Mouse (Mus musculus) layer of hippocampus, adult 18-20 months (tissue): ENCODE measurements around the gene Rgl2. TPM values are rescaled to one million over a fixed set of nuclear protein-coding genes. Genes with fewer than 3 reads are reported as not detected.
"Not testable (repeated sequence)": the region's sequence is repeated elsewhere in the genome, so short reads cannot be mapped to it uniquely, and the experiment has no call there.

Experiments used
- DNase-seq, 2 experiments: peaks; one replicate each; pipeline ENCODE4 v3.0.0; 2022; ENCODE audit warnings: low spot score in 2 of 2
- total RNA-seq, 2 experiments: library from RNA; stranded (reverse); gene quantifications; 2 replicates each; pipeline ENCODE4 v1.2.3; 2021

Gene Rgl2
- total RNA-seq, 2 experiments from 2014 or later: 61.9 to 63.0 TPM

DNA sequence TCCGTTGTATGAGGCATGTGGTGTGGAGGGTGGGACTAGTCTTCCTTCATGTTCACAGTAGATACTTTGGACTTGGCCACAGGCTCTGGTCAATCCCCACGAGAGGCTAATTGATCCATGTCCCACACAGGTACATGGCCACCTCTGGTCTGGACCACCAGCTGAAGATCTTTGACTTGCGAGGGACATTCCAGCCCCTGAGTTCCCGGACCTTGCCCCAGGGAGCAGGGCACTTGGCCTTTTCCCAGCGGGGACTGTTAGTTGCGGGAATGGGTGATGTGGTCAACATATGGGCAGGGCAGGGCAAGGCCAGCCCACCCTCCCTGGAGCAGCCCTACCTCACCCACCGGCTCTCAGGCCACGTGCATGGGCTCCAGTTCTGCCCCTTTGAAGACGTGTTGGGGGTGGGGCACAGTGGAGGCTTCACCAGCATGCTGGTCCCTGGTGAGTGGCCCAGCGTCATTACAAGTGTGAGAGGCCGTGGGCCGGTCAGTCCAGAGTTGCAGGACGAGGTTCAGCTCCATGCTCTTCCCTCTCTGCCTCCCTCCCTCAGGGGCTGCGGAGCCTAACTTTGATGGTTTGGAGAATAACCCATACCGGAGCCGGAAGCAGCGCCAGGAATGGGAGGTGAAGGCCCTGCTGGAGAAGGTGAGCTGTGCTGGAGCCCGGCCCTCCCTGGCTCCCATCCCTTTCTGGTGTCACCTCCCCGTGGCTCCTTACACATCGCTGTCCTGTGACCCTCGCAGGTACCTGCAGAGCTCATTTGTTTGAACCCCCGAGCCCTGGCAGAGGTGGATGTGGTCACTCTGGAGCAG is 19.0 kb downstream of the Rgl2 start:
- DNase-seq: no peak

DNA sequence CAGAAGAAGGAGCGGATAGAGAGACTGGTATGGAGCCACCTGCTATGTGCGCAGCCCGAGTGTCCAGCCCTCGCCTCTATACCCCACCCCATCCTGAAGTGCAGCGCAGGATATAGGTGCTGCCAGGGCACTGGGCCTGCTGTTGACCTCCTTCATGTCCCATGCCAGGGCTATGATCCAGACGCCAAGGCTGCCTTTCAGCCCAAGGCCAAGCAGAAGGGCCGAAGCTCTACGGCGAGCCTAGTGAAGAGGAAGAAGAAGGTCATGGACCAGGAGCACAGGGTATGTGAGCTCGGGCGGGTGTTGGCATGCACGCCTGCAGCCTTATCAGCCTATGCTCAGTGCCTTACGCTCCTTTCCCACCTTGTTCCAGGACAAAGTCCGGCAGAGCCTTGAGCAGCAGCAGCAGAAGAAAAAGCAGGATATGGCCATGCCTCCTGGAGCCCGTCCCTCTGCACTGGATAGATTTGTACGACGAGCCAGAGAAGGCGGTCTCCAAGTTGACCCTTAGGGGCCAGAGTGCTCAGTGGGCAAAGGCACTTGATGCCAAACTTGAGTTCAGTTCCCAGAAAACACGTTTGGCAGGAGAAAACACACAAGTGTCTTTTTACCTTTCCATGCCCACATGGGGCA is 19.7 kb downstream of the Rgl2 start:
- DNase-seq: no peak

DNA sequence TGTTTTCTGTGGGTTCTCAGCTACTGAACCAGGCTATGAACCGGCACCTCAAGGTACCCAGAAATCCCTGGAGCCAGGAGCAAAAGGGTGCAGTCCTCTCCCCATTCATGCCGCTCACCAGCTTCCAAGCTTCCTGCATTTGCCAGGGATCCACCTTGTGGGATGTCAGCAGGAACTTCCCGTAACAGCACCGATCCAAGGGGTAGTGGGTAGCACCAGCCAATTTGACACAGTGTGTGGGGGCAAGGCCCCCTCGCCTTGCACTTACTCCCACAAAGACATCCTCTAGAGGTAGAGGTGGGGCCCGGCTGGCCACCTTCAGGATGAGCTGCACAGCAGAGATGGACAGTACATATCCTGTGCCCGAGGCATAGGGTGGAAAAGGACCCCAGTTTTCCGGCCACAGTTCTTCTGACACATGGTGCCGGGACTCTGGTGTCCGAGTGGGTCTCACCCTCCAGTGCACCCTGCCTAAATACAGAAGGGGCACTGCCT is 20.8 kb downstream of the Rgl2 start:
- no peak for DNase-seq

DNA sequence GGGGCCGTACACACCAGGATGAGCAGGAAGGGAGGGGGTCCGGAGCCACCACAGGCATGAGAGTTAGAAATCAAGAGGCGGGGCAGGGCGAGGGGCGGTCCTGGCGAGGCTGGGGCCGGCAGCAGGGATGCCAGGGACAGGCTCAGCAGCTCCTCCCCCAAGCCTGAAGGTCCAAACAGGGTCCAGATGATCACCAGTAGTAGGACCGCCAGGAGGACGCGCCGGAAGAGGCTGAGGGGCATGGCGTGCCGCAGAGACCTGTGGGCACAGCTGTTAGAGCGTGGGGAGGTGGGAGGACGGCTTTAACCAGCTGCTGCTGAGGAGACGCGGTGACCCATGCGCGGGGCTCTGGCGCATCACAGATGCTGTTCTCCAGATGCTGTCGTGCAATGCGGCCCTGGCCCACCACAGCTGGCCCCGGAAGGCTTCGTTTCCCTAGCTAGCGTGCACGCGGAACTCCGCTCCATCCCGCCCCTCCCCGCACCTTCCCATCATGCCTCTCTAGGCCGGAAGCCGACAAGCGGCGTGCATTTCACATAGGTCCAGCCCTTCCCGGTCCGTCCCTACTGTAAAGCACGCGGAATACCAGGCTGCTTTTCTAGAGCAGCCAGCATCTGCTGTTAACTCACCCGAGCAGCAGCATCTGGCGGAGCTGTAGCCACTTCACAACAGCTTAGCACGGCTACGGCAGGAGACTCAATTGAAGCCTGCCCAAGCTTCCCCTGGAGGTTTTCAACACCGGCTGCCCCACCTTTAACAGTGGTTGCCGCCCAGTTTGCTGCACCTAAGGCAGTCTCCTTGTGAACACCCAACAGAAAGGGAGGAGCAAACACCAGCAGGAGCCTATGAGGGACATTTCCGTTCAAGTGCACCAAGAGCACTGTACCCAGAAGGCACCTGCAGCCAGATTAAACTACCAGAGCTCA is 21.9 kb downstream of the Rgl2 start, which contains the start of gene B3galt4:
TSS of gene B3galt4 (minus strand) at position 468 of the 926 bp plus-strand sequence.
- peak; percentile 70 to 82 for DNase-seq

DNA sequence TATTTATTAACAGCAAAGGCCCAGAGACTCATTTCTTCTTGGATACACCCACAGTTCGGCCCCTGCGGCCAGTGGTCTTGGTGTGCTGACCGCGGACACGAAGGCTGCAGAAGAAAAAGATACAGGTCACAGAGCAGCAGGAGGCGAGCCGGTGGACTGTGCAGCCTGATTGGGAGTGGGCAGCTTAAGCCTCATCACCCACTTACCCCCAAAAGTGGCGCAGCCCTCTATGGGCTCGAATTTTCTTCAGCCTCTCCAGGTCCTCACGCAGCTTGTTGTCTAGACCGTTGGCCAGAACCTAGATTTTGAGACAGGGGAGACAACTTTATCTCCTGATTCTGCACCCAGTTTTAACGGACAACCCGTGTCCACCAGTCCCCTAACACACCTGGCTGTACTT is 22.7 kb downstream of the Rgl2 start:
- DNase-seq: not testable (repeated sequence)

DNA sequence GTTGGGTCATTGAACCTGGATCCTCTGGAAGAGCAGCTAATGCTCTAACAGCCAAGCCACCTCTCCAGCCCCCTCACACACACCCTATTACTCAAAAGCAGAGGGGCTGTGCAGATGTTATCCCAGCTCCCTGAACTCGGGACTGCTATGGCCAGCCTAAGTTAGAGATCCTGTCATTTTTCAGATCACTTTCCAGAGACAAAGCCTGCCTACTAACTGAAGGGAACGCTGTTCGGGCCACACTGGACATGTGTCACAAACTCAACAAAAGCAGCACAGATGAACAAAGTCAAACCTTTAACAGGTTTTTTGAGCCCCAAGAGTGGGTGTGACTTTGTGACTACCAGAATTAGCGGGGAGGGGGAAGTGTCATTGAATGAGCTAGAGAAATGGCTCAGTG is 23.5 kb downstream of the Rgl2 start:
- DNase-seq: no peak

DNA sequence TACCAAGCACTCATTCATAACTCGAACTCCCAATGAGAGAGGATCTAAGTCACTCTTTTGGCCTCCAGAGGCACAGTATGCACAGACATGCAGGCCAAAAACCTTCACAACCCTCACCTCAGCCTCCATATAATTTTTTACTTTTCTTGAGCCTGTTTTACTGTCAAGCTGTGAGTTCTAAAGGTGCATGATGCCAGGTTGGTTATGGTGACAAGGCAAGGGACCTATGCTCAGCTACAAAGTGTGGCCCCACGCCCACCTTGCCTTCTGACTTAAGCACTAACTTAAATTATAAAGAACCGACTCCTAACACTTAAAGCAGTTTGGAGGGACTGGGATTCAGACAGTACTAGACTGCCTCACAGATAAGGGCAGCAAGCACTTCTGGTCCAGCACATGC is 24.0 kb downstream of the Rgl2 start:
- no peak for DNase-seq

DNA sequence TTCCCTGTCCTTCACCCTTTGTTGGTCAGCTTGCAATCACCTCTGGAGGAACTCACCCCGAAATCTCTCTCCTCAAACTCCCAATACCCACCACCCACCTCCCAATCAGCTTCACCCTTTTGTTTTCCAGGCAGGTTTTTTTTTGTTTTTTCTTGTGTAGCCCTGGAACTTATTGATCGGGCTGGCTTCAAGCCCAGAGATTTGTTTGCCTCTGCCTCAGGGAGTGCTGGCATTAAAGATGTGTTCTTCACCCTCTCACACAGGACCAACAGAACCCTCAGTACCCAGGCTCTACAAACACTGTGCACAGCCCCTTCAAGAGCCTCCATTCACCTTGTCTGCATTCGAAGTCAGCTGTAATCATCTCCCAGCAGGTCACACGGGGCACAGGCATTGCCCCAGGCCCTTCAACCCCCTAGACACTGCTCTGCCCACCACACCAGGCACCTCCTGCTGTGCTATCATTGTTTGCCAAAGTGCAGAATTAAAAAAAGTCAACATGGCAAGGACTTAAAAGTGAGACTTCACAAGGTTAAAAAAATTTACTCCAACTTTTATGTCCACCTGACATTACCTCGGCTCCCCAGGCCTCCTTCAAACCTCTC is 24.7 kb downstream of the Rgl2 start:
- no peak for DNase-seq

DNA sequence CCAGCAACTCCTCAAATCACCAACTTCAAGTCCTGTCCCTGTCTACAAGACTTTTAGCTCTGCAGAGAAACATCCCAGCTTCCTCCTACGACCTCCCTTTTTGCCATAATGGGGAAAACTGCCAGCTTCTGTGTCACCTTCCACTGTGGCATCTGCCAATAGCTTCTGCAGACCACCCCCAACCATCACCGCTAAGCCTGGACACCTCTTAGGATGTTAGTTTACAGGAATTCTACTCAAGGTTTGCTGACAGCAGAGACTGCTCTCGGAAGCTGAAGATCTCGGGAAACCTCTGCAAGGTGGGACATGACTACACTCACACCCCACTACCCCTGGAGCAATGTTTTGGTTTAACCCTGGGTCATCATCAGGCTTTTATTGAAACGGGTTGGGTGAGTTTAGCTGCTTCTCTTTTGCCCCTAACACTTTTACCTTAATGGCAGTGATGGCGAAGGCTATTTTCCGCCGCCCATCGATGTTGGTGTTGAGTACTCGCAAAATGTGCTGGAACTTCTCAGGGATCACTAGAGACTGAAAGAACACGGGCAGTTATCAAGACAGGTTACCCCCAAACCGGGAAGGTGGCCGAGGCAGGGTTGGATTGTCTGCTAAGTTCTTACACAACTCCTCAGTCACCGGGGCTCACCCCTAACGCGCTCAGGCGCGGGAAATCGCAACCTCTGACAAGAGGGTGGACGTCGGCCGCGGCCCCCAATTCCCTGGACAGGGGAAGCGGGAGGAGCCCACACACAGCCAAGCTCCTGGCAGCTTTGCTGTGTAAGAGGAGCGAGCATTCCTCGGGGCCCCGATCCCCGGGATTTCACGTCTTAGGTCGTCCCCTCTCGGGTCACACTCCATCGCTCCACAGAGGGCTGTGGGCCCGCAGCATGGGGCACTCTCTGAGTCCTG is 25.6 kb downstream of the Rgl2 start:
- DNase-seq: no peak

DNA sequence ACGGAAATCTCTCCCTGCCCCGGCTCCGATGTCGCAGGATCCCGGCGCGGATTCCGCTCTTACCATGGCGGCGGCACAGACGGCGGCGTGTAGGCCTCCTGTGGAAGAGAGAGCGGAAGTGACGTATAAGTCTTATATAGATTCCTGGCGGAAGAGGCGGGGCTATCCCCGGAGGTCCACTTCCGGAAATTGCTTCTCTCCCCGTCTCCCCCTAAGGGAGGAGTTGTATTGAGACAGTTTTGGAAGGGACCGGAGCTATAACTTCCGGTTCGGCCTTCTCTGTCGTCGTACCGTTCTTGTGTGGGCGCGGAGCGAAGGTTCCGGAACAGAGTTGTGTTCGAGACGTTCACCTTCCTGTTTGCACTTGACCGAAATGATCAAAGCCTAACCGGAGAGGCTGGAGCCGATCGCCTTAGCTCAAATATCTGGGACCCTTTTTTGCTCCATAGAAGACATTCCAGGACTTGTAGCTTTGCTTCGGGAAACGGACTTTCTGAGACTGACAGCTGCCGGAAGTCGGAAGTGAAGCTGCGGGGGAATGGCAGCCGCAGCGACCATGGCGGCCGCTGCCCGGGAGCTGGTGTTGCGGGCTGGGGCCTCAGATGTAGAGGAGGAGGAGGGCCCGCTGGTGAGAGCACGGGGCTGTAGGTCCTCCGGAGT is 26.3 kb downstream of the Rgl2 start, which contains the start of the genes Vps52 and Rps18:
TSS of gene Vps52 (plus strand) at position 258 of the 660 bp plus-strand sequence.
TSS of gene Rps18 (minus strand) at position 447 of the 660 bp plus-strand sequence.
- DNase-seq: peak; percentile 96 to 99

DNA sequence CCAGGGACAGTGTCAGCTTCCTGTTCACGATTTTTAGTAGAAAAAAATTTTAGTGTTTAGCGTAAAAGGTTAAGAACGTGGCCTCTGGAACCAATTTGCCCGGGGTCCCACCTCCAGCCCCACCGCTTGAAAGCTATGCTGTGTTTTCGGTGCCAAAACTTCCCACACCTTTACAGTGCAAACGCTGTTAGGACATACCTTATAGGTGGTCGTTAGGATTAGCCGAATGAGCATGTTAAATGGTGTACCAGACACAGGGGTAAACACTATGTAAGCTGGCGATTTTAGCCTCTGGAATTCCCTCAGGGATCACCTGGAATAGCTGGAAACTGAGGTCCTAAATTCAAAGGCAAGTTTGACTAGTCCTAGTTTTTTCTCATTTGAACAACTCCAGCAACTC is 27.0 kb downstream of the Rgl2 start:
- no peak for DNase-seq

DNA sequence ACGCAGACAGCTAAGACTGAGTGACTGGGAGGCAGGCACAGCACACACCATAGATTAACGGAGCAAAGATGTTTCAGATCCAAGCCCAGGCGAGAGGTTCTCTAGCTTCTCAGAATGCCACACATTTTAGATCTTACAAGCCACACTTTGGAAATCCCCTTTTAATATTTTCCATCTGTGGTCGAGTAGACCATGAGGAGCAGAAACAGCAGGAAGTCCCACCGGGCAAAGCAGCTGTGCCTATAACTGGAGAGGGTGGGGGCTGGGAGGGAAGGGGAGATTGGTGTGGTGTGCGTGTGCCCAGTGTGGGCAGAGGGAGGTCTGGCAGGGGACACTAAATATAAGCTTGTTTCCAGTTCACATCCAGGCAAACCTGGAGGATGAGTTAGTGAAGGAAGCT is 28.1 kb downstream of the Rgl2 start:
- DNase-seq: no peak

DNA sequence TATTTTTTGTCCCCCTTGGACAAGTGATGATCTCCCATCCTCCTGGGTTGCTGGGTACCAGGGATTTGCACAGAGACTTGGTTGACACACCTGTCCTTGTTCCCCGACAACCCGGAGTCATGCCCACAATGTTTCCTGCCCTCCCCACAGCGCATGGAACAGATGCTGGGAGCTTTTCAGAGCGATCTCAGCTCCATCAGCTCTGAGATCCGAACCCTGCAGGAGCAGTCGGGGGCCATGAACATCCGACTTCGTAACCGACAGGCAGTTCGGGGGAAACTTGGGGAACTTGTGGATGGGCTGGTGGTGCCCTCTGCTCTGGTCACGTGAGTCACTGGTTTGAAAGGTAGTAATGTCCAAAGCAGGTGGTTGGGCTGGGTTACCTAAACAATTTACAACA is 29.1 kb downstream of the Rgl2 start:
- no peak for DNase-seq

DNA sequence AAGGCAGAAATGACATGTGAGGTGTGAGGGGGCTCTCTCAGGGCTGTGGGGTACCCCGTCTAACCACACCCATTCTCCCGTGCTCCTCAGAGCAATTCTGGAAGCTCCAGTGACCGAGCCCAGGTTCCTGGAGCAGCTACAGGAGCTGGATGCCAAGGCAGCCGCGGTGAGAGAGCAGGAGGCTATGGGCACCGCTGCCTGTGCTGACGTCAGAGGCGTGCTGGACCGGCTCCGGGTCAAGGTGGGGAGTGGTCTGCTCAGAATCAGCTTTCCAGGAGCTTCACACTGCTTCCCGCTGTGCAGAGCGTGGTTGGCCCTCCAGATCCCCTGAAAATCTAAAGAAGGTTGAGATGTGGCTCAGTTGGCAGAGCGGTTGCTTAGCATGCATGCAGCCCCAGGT is 29.8 kb downstream of the Rgl2 start:
- no peak for DNase-seq

DNA sequence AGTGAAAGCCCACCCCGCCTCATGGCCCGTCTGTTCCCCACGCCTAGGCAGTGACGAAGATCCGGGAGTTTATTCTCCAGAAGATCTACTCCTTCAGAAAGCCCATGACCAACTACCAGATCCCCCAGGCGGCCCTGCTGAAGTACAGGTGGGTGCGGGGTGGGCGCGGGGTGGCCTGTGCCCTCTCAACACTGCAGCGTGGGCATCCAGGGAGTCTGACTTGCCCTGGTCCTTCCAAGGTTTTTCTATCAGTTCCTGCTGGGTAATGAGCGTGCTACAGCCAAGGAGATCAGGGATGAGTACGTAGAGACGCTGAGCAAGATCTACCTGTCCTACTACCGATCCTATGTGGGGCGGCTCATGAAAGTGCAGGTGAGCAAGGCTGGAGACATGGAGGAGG is 30.6 kb downstream of the Rgl2 start:
- no peak for DNase-seq

DNA sequence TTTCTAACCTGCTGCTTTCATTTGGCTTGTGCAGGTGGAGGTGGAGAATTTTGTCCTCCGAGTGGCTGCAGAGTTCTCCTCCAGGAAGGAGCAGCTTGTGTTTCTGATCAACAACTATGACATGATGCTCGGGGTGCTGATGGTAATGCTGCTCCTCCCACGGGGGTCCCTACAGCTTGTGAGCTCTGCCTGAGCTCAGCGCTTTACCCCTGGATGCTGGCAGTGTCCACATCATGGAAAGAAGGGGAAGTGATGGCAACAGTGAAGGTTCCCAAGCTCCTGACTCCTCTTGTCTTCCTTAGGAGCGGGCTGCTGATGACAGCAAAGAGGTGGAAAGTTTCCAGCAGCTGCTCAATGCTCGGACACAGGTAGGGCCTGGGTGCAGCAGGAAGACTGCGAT is 33.5 kb downstream of the Rgl2 start:
- no peak for DNase-seq

DNA sequence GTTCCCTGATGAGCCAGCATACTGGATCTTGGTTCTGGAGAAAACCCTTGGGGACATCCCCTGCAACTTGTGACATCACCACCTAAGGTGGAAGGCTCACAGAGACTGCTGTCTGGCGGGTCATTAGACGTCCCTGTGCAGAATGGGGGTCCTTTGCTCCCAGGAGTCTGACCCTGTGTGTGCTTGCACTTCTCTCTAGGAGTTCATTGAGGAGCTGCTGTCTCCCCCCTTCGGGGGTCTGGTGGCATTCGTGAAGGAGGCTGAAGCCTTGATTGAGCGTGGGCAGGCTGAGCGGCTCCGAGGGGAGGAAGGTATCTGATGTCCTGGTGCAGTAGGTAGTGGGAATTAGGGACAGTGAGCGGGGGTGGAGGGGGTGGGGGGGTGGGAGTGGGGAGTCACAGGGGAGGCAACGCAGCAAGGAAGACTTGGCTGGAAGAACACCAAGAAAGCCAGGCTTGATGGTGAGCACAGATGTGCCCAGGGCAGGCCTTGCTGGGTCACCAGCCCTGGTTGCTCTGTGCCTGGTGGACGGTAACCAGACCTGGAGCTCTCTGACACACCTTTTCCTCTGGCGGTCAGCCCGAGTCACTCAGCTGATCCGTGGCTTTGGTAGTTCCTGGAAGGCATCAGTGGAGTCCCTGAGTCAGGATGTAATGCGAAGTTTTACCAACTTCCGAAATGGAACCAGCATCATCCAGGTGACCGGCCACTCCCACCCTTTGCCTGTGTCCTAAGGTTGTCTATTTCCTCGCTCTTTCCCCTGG is 35.9 kb downstream of the Rgl2 start:
- no peak for DNase-seq

DNA sequence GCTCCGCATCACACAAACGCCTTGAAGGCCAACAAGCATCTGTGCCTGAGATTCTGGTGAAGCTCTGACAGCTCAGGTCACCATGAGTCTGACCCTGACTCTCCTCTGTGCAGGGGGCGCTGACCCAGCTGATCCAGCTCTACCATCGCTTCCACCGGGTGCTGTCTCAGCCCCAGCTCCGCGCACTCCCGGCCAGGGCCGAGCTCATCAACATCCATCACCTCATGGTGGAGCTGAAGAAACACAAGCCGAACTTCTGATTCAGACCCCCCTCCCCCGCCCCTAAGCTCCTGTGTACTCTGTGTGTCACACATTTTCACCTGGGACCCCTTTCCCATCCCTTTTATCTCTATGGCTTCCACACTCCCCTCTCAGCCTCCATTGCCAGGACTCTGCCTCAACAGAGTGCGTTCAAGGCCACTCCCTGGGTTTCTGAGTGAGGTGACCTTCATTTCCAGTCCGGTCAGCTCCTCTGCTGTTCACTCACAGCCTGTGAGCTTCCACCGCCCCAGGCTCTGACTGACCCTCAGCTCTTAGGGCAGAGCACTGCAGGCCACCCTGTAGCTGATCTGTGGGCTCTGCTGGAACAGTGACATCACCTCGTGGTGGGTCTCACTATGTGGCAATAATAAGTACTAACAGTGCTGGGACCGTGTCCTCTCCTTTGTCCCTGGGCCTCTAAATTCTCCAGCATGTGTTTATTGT is 36.7 kb downstream of the Rgl2 start:
- no peak for DNase-seq
